Mouse (Mus musculus): ENCODE measurements at regions not wholly inside any gene's neighbourhood (a gene's known extent, or its start where the extent isn't known, plus 50 kb on each side); places are given as distances from the start of the nearest gene placed in this dataset.
A peak's percentile ranks its signal among the peaks of the same experiment; 100 is the strongest.

DNA sequence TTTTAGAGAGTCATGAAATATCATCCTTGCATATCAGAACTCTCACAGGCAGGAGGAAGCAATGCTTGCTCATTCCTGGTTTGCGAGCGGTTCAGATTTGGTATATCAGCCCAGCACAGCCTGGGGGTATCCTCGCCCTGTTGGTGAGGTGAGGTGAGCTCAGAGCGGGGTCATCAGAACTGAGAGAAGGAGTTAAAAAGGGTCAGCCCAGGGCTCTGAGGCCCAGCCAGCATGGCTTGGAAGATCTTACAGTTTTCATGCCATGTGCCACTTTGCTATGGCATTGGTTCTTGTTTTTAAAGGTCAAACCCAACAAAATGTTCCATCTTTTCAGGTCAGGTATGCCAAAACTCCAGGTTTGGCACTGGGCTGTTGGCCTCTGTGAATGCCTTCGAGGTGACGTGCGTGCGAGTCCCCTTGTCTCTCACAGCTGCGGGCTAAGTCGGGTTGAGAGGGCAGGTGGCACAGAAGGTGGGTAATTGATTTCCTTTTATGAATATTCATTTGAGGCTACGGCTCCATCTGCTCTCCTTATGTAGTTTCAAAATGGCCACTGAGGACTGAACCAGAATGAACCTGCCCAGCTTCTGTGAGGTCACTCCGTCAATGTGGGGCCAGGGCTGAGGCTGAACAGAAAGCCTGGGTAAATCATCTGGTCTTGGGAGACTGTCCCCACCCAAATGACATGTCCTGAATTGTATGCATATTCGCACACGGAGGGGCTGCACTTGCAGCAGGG lies 86.3 kb downstream of the Hhipl2 start:
- Histone ChIP-seq H3K4me2 (no peak overlapping the region), H3K27ac (no peak overlapping the region), H3K9ac (no peak overlapping the region), H3K36me3 (replicated peaks) (no peaks in the 10 kb centered on the region), H3K4me3 (no peak overlapping the region), H3K27me3 (replicated peaks) (no peaks in the 10 kb centered on the region), H3K4me1 (no peaks in the 10 kb centered on the region), H3K9me3 (no peaks in the 10 kb centered on the region)
- ATAC-seq (replicated peaks), result no peak
- 59% methylated on average over 14 of the region's 14 CpGs for WGBS

DNA sequence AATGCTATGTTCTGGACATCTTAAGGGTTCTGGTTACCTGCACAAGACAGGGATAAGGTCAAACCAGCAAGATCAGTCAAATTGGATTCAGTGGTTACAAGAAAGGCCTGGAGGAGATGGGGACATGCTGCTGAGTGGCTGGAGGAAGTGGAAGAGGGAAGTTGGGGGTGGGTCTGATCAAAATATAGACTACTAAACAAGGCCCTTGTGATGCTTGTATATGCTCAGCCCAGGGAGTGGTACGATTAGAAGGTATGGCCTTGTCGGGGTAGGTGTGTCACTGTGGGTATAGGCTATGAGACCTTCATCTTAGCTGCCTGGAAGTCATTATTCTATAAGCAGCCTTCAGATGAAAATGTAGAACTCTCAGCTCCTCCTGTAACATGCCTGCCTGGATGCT lies 89.9 kb downstream of the Hhipl2 start:
- H3K4me1 ChIP-seq, result no peaks in the 10 kb centered on the region
- no peaks in the 10 kb centered on the region for H3K9me3 ChIP-seq
- no peak overlapping the region for H3K27ac ChIP-seq
- 88% methylated on average over 2 of the region's 2 CpGs for WGBS
- no peaks in the 10 kb centered on the region for H3K27me3 ChIP-seq (replicated peaks)
- H3K4me2 ChIP-seq, result no peak overlapping the region
- no peaks in the 10 kb centered on the region for H3K36me3 ChIP-seq (replicated peaks)
- no peak for ATAC-seq (replicated peaks)
- H3K9ac ChIP-seq, result no peak overlapping the region
- H3K4me3 ChIP-seq, result no peak overlapping the region

DNA sequence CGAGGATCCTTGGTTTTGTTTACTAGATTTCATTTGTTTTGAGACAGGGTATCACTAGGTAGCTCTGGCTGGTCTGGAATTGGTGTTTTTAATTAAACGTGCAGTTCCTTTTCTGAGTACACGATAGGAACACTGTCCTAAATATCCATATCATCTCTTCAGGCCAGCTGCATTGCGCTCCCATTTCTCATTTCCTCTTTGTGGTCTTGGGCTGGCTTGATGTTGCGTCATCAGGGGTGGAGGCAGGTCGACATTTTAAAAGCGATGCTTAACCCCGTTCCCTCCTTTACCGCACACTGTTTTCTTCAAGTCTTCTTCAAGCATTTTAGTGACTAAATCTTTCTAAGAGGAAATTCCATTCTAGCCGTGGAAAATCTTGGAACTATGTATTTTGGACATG lies 92.7 kb downstream of the Hhipl2 start:
- no peak for ATAC-seq (replicated peaks)
- Histone ChIP-seq H3K4me1 (no peaks in the 10 kb centered on the region), H3K4me2 (no peak overlapping the region), H3K27me3 (replicated peaks) (no peaks in the 10 kb centered on the region), H3K36me3 (replicated peaks) (no peaks in the 10 kb centered on the region), H3K27ac (no peak overlapping the region), H3K4me3 (no peak overlapping the region), H3K9me3 (no peaks in the 10 kb centered on the region), H3K9ac (no peak overlapping the region)
- 92% methylated on average over 10 of the region's 10 CpGs for WGBS

DNA sequence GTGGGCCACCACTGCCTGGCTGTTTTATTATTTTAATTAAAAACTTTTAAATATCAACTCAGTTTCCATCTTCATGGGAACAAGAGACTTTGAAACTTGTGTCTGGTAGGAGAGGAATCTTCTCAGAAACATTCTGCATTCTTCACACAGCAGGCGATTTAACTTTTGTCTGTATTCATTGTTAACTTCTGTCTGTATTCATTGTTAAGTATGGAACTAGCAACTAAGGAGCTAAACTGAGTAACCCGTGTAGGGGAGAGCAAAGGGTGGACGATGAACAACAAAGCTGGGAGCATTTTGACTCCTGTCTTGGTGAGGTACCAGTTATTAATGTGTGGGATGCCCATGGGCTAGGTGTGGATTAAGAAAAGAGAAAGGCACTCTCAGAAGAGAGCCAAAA lies 95.9 kb downstream of the Hhipl2 start:
- Histone ChIP-seq H3K9ac (no peak overlapping the region), H3K4me3 (no peak overlapping the region), H3K4me2 (no peak overlapping the region), H3K36me3 (replicated peaks) (no peaks in the 10 kb centered on the region), H3K27me3 (replicated peaks) (no peaks in the 10 kb centered on the region), H3K9me3 (no peaks in the 10 kb centered on the region), H3K27ac (no peak overlapping the region), H3K4me1 (no peaks in the 10 kb centered on the region)
- ATAC-seq (replicated peaks), result no peak
- 68% methylated on average over 3 of the region's 3 CpGs for WGBS

DNA sequence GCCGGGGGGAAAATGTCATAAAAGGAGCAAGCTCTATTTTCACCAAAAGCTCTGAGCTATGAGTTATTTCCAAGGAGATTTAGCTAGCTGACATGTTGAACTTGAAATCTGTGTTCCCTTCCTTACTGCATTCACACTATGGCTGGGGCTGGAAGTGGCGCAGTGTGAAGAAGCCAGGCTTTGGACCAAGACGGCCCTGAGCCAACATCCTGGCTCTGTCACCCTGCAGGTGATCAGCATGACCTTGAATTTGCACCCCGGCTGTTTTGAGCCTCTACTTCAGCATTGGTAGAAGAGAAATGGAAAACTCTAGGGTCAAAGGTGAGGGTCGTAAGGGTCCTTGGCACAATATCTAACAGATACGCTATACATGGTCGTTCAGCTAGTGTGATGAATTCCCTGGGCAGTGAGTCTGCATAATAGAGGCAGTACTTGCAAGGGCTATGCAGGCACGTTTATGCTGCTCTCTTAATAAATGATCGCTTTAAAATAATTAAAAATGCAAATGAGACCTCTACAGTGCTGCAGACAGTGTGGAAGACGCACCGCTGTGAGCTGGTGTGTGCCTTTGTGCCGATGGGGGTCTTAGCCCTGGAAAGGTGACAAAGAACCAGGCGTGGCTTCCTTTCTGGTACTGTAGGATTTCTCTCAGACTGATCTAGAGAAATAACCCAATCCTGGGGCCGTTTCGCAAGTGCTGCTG lies 96.4 kb downstream of the Hhipl2 start:
- no peaks in the 10 kb centered on the region for H3K4me1 ChIP-seq
- no peaks in the 10 kb centered on the region for H3K9me3 ChIP-seq
- no peak overlapping the region for H3K27ac ChIP-seq
- H3K4me3 ChIP-seq, result no peak overlapping the region
- no peak for ATAC-seq (replicated peaks)
- 67% methylated on average over 15 of the region's 15 CpGs for WGBS
- no peak overlapping the region for H3K9ac ChIP-seq
- H3K4me2 ChIP-seq, result no peak overlapping the region
- no peaks in the 10 kb centered on the region for H3K27me3 ChIP-seq (replicated peaks)
- no peaks in the 10 kb centered on the region for H3K36me3 ChIP-seq (replicated peaks)

DNA sequence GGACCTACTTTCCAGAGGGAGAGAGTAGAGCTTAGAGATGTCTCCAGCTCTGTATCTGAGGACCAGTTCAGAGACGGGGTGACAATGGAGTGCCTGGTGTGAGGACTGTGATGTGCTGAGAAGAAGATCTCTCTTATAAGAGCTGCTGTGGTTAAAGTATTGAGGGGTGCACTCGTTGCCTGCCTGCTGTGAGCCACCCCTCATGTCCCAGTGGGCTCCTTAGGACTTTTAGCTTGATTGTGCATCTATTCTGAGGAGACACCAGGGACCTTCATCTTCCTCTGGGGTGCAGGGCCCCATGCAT lies 96.9 kb downstream of the Hhipl2 start:
- Histone ChIP-seq H3K9me3 (no peaks in the 10 kb centered on the region), H3K4me3 (no peak overlapping the region), H3K36me3 (replicated peaks) (no peaks in the 10 kb centered on the region), H3K27ac (no peak overlapping the region), H3K4me2 (no peak overlapping the region), H3K27me3 (replicated peaks) (no peaks in the 10 kb centered on the region), H3K4me1 (peaks cover 3% of the 10 kb centered on the region), H3K9ac (no peak overlapping the region)
- ATAC-seq (replicated peaks), result no peak
- 72% methylated on average over 2 of the region's 2 CpGs for WGBS

DNA sequence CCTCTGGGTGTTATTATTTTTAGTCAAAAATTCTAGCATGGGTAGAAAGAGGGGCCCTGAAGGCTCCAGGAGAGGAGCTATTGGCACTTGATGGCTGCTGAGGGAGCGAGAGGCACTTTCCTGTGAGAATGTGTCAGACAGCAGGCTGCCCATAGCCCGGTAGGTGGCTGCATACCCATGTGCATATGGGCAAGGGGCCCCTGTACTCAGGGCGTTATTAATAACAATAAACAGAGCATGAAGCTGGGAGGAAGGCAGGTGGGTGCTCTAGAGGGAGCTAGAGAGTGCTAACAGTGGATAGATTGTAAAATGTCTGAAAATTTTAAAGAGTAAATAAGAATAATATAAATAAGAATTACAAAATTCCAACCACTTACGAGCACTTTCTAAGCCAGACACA lies 98.2 kb downstream of the Hhipl2 start:
- Histone ChIP-seq H3K36me3 (replicated peaks) (no peaks in the 10 kb centered on the region), H3K4me2 (no peak overlapping the region), H3K9ac (no peak overlapping the region), H3K27ac (no peak overlapping the region), H3K4me3 (no peak overlapping the region), H3K4me1 (peaks cover 13% of the 10 kb centered on the region), H3K9me3 (no peaks in the 10 kb centered on the region), H3K27me3 (replicated peaks) (no peaks in the 10 kb centered on the region)
- WGBS, result 71% methylated on average over 4 of the region's 4 CpGs
- no peak for ATAC-seq (replicated peaks)

DNA sequence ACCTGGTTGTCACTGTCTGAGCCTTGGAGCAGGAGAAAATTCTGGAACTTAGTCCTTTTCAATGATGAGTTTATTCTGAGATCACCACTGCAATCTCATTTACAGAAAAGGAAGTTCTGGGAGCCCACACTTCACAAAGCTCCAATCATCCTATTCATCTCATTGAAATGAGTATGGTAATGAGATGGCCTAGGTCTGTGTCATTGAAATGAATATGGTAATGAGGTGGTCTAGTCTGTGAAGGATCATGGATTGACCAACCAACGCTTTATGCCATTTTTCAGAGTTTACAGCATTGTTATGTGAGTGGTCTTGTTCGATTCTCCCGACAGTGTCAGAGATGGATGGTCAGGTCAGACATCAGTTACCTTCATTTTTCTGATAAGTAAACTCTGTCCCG lies 99.2 kb downstream of the Hhipl2 start:
- Histone ChIP-seq H3K9me3 (no peaks in the 10 kb centered on the region), H3K36me3 (replicated peaks) (no peaks in the 10 kb centered on the region), H3K4me1 (peaks cover 20% of the 10 kb centered on the region), H3K4me3 (no peak overlapping the region), H3K9ac (no peak overlapping the region), H3K27me3 (replicated peaks) (no peaks in the 10 kb centered on the region), H3K27ac (no peak overlapping the region), H3K4me2 (no peak overlapping the region)
- 69% methylated on average over 4 of the region's 4 CpGs for WGBS
- no peak for ATAC-seq (replicated peaks)

DNA sequence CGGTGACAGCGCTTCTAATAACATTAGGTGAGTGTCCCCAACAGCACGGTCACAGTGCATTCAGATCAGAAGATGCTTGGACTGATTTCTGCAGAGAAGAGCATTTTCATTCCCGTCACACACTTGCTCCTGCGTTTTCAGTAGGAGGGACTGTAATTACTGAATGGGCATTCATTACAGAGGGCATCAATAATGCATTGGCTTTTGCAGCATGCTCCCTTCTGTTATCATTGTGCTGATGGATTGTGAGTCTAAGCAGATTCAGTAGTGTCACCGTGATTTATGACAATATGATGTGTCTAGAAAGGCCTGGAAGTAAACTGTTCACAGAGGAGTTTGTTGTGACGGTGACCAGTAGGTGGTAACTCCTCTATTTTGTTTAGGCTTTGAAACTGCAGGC lies 103.6 kb downstream of the Hhipl2 start:
- peak overlapping the region; percentile 48; the same call in 1 of the 2 replicates for H3K27ac ChIP-seq
- H3K4me2 ChIP-seq, result no peak overlapping the region
- peak; percentile 83 for ATAC-seq (replicated peaks)
- H3K9me3 ChIP-seq, result no peaks in the 10 kb centered on the region
- no peak overlapping the region for H3K4me3 ChIP-seq
- H3K9ac ChIP-seq, result no peak overlapping the region
- no peaks in the 10 kb centered on the region for H3K27me3 ChIP-seq (replicated peaks)
- H3K36me3 ChIP-seq (replicated peaks), result no peaks in the 10 kb centered on the region
- 25% methylated on average over 7 of the region's 7 CpGs for WGBS
- peaks cover 20% of the 10 kb centered on the region for H3K4me1 ChIP-seq

DNA sequence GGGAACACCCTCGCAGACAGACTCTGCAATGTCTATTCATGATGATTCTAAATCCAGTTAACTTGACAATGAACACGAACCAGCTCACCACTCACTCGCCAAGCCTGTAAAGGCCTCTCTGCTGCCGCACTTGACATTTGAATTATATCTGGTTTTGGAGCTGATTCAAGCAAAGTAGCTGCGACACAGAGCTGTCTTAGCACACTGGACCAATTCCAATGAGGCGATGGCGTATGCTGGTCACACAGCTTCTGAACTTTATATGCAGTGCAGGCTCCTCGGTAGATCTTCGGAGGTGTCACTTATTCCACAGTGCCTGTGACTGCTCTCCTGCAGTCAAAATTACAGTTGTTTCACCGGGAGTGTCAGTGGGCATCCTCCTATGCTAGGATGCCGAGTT lies 115.4 kb downstream of the Hhipl2 start:
- no peak overlapping the region for H3K9ac ChIP-seq
- H3K4me3 ChIP-seq, result no peak overlapping the region
- H3K4me2 ChIP-seq, result no peak overlapping the region
- no peak for ATAC-seq (replicated peaks)
- H3K4me1 ChIP-seq, result no peaks in the 10 kb centered on the region
- H3K27ac ChIP-seq, result no peak overlapping the region
- WGBS, result 82% methylated on average over 11 of the region's 11 CpGs
- H3K27me3 ChIP-seq (replicated peaks), result no peaks in the 10 kb centered on the region
- no peaks in the 10 kb centered on the region for H3K36me3 ChIP-seq (replicated peaks)
- no peaks in the 10 kb centered on the region for H3K9me3 ChIP-seq

DNA sequence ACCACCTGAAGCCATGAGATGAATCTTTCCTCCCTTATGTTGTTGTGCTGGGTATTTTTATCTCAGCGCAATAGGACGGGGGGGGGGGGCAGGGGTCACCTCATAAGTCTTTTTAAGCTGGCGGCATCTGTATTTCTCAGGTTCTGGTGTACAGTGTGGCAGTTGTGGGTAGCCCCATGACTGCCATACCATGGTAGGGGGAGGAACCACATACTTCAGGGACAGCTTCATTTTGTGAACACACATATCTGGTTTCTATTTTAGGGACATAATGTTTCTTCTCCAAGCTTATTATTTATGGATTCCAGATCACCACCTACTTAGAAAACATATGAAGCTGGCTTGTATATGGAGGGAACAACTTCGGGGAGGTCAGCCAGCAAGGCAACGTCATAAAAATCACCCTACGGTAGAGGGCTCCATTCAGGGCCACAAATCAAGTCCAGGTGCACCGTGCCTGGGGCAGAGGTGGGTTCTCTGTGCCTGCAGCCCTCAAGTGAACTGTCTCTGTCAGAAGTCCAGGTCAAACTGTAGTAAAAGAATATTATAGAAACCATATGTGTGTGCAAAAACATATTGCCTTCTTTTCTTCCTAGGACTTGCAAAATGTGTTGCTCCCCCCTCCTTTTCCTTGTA lies 130.9 kb downstream of the Hhipl2 start:
- H3K27ac ChIP-seq, result no peak overlapping the region
- H3K4me2 ChIP-seq, result no peak overlapping the region
- no peaks in the 10 kb centered on the region for H3K9me3 ChIP-seq
- H3K4me1 ChIP-seq, result no peaks in the 10 kb centered on the region
- ATAC-seq (replicated peaks), result no peak
- H3K27me3 ChIP-seq (replicated peaks), result no peaks in the 10 kb centered on the region
- no peak overlapping the region for H3K9ac ChIP-seq
- 90% methylated on average over 7 of the region's 7 CpGs for WGBS
- H3K4me3 ChIP-seq, result no peak overlapping the region
- no peaks in the 10 kb centered on the region for H3K36me3 ChIP-seq (replicated peaks)

DNA sequence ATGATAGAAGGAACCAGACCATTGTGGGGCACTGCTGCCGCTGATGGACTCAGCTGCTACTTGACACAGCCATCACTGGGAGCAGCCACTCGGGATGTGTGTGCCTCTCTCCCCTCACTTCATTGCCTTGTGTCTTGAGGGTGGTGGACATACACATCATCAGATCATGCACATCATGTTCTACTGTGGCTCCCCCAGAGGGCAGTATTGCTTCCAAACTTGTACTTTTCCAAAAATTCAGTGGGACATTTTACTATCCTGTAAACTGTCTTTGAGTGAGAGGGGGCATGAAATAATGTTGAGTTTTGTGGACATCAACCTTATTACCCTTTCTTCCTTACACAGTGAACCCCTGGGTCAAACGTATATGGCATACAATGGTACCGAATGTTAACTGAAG lies 134.6 kb downstream of the Hhipl2 start:
- Histone ChIP-seq H3K4me3 (no peak overlapping the region), H3K27ac (no peak overlapping the region), H3K9me3 (no peaks in the 10 kb centered on the region), H3K9ac (no peak overlapping the region), H3K4me1 (no peaks in the 10 kb centered on the region), H3K27me3 (replicated peaks) (no peaks in the 10 kb centered on the region), H3K36me3 (replicated peaks) (no peaks in the 10 kb centered on the region), H3K4me2 (no peak overlapping the region)
- ATAC-seq (replicated peaks), result no peak
- 92% methylated on average over 4 of the region's 4 CpGs for WGBS

DNA sequence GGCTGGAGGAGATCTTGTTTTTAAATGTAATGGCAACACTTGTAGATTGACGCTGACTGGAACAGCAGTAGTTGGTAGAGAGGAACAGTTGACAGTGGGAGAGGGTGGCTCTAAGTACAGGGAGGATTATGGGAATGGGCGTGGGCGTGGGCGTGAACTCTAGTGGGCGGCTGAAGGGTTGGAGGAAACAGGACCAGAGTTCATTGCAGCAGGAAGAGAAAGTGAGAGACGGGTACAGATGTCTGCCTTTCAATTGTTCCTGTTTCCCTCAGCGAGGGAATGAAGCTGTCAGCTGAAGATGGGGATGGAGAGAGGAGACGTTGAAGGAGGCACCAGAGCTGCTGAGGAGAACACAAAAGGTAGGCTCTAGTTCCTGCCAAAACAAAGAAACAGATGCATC lies 135.2 kb downstream of the Hhipl2 start:
- Histone ChIP-seq H3K27ac (no peak overlapping the region), H3K4me2 (no peak overlapping the region), H3K36me3 (replicated peaks) (no peaks in the 10 kb centered on the region), H3K9me3 (no peaks in the 10 kb centered on the region), H3K4me1 (no peaks in the 10 kb centered on the region), H3K4me3 (no peak overlapping the region), H3K9ac (no peak overlapping the region), H3K27me3 (replicated peaks) (no peaks in the 10 kb centered on the region)
- WGBS, result 83% methylated on average over 8 of the region's 8 CpGs
- ATAC-seq (replicated peaks), result no peak
